Mouse (Mus musculus): ENCODE results near the gene Oxa1l. TPM values are rescaled to one million over a fixed set of nuclear protein-coding genes. Genes with fewer than 3 reads are reported as not detected.

The Oxa1l gene
- total and polyA plus RNA-seq, 3 experiments = 43.3 to 143 TPM; not detected in 1

DNA sequence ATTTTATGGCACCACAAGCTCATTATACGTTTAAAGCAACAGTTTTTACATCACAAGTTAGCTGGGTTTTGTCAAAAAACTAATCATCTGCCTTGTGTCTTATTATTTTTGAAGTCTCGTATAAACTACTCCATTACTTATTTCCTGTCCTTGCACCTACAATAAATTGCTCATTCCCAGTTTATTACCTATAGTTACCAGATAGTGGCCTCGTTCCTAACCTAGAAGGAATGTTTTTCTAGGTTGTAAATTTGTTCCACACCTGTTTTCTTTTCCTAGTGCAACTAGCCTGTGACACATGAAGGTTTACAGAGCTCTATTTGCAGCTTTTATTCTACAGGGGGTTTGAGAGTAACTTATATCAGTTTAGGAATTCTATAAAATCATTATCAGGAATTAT lies 41.1 kb downstream of the Oxa1l start:
- H3K79me2 ChIP-seq (ENCODE audit: control insufficient read depth, insufficient read depth, low read length, poor library complexity) = no peaks in the 10 kb centered on the region
- no peak for TF ChIP-seq ELF1 (IDR thresholded peaks at IDR 0.05; ENCODE audit: low read depth, low read length)
- no peak for TF ChIP-seq ZMIZ1 (IDR thresholded peaks at IDR 0.05; ENCODE audit: low read depth, low read length)
- TF ChIP-seq MYC (IDR thresholded peaks at IDR 0.05; ENCODE audit: low read depth, low read length) = no peak
- TF ChIP-seq BHLHE40 (IDR thresholded peaks at IDR 0.05; ENCODE audit: borderline replicate concordance, low read depth, low read length) = no peak
- H3K36me3 ChIP-seq (ENCODE audit: control insufficient read depth in 1 of 2, insufficient read depth in 2 of 2, low read length in 2 of 2) = peaks cover 2 to 8% of the 10 kb centered on the region in 2 experiments; a peak in 3 of 4 replicates
- no peak overlapping the region for H3K9ac ChIP-seq (ENCODE audit: control insufficient read depth, low read depth, low read length, poor library complexity, severe bottlenecking)
- no peak for DNase-seq (ENCODE audit: low read depth, low spot score)
- H3K27me3 ChIP-seq (ENCODE audit: control insufficient read depth in 1 of 2, insufficient read depth in 2 of 2, low read length in 2 of 2) = no peaks in the 10 kb centered on the region
- H3K9me3 ChIP-seq (replicated peaks; ENCODE audit: insufficient read depth, low read length) = no peaks in the 10 kb centered on the region
- H3K27ac ChIP-seq (ENCODE audit: control insufficient read depth, low read depth, low read length) = no peak overlapping the region
- H3K4me3 ChIP-seq (ENCODE audit: control insufficient read depth in 1 of 2, insufficient read depth in 1 of 2, low read depth in 2 of 2, low read length in 2 of 2) = no peak overlapping the region
- no peaks in the 10 kb centered on the region for H3K4me1 ChIP-seq (ENCODE audit: control insufficient read depth in 1 of 2, insufficient read depth in 2 of 2, low read length in 2 of 2)

DNA sequence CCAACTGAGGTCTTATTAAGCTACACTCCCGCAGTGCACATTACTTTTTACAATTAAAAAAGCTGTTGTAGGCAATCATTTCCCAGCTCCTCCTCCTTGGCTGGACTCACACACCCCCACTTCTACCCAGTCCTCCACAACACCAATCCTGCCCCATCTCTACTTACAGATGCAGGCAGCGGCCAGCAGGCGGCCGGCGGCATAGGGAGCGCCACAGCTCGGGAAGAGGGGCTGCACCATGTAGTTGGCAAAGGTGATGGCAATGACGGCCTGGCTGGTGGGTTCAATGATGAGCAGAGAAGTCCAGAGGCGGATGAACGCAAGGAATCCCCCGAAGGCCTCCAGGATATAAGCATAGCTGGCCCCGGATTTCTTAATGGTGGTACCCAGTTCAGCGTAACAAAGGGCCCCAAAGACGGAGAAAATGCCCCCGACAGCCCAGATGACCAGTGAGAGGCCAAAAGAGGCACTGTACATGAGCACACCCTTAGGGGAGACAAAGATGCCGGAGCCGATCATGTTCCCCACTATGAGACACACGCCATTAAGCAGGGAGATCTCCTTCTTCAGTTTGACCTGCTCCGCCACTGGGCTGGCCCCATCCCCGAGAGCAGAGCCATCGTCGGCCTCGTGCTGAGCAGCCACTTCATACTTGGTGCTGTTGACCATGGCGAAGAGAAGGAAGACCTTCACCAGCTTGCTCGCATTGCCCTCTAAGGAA lies 47.9 kb downstream of the Oxa1l start:
- DNase-seq (ENCODE audit: low read depth, low spot score) = no peak
- H3K9ac ChIP-seq (ENCODE audit: control insufficient read depth, low read depth, low read length, poor library complexity, severe bottlenecking) = no peak overlapping the region
- no peaks in the 10 kb centered on the region for H3K79me2 ChIP-seq (ENCODE audit: control insufficient read depth, insufficient read depth, low read length, poor library complexity)
- H3K27ac ChIP-seq (ENCODE audit: control insufficient read depth, low read depth, low read length) = no peak overlapping the region
- H3K4me3 ChIP-seq (ENCODE audit: control insufficient read depth in 1 of 2, insufficient read depth in 1 of 2, low read depth in 2 of 2, low read length in 2 of 2) = no peak overlapping the region
- TF ChIP-seq USF1 (IDR thresholded peaks at IDR 0.05; ENCODE audit: low read depth, low read length) = no peak
- no peak for TF ChIP-seq KAT2A (conservative IDR thresholded peaks at IDR 0.05; ENCODE audit: low read depth, low read length)
- no peak for TF ChIP-seq CHD2 (IDR thresholded peaks at IDR 0.05; ENCODE audit: low read length)
- TF ChIP-seq GABPA (IDR thresholded peaks at IDR 0.05; ENCODE audit: low read depth, low read length) = no peak
- no peak for TF ChIP-seq TCF12 (IDR thresholded peaks at IDR 0.05; ENCODE audit: low read depth, low read length)
- no peak for TF ChIP-seq NELFE (IDR thresholded peaks at IDR 0.05; ENCODE audit: low read depth, low read length)
- no peak for TF ChIP-seq E2F4 (IDR thresholded peaks at IDR 0.05; ENCODE audit: borderline replicate concordance, low read depth, low read length)
- no peak for TF ChIP-seq TBP (IDR thresholded peaks at IDR 0.05; ENCODE audit: low read depth, low read length)
- no peak for TF ChIP-seq SIN3A (IDR thresholded peaks at IDR 0.05; ENCODE audit: low read length)
- no peak for TF ChIP-seq CTCF (IDR thresholded peaks at IDR 0.05 in 2 of 3, conservative IDR thresholded peaks at IDR 0.05 in 1 of 3; ENCODE audit: control insufficient read depth in 1 of 3, insufficient read depth in 1 of 3, low read depth in 2 of 3, low read length in 3 of 3, poor library complexity in 1 of 3, severe bottlenecking in 1 of 3)
- TF ChIP-seq TAL1 (IDR thresholded peaks at IDR 0.05; ENCODE audit: low read length) = no peak
- TF ChIP-seq MEF2A (IDR thresholded peaks at IDR 0.05; ENCODE audit: extremely low read depth, insufficient replicate concordance, low read depth, low read length, poor library complexity, severe bottlenecking) = no peak
- no peak for TF ChIP-seq RAD21 (IDR thresholded peaks at IDR 0.05; ENCODE audit: low read depth, low read length)
- TF ChIP-seq ELF1 (IDR thresholded peaks at IDR 0.05; ENCODE audit: low read depth, low read length) = no peak
- no peak for TF ChIP-seq ZC3H11A (IDR thresholded peaks at IDR 0.05; ENCODE audit: low read depth, low read length)
- no peaks in the 10 kb centered on the region for H3K4me1 ChIP-seq (ENCODE audit: control insufficient read depth in 1 of 2, insufficient read depth in 2 of 2, low read length in 2 of 2)
- peaks cover 0 to 6% of the 10 kb centered on the region in 2 experiments; a peak in 2 of 4 replicates for H3K36me3 ChIP-seq (ENCODE audit: control insufficient read depth in 1 of 2, insufficient read depth in 2 of 2, low read length in 2 of 2)
- no peaks in the 10 kb centered on the region for H3K9me3 ChIP-seq (replicated peaks; ENCODE audit: insufficient read depth, low read length)
- H3K27me3 ChIP-seq (ENCODE audit: control insufficient read depth in 1 of 2, insufficient read depth in 2 of 2, low read length in 2 of 2) = no peaks in the 10 kb centered on the region
